Mouse (Mus musculus): ENCODE results near the gene Pacrg.

Pacrg gene

DNA sequence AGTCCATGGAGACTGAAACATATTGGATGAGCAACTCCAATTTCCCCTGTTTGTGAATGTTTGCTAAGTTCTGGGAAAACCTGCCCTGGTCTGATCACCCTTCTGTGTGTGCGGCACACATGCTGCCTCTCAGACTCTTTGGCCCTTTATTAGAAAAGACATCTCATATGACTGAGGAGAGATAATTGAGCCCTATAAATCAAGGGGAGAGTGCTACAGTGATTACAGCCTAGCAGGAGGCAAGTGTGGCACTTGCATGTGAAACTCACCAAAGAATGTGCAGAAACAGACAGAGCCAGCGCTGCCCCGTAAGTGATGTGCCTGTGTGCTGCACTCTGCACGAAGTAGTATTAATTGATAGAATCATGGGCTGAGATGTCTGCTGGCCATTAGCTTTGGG lies 383.7 kb downstream of the Pacrg start:
- in situ Hi-C loops (cut with MboI, MseI): no loop called here

DNA sequence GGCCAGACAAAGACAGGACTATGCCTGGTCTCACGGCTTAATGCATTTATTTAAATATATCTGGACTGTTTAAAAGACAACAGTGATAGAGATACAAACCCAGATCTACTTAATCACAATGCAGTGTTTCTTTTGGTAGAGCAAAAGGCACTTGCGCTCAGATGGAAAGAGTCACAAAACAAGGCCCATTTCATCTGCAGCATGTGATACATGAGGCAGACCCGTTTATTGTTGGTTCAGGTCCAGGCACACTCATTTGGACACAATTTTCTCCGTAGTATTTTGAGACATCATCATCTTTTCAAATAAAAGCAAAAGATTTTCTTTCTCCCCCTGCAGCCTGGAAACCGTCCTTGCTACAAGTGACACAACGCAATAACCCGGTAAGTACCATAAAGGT lies 384.1 kb downstream of the Pacrg start:
- in situ Hi-C loops (cut with MboI, MseI): no loop called here

DNA sequence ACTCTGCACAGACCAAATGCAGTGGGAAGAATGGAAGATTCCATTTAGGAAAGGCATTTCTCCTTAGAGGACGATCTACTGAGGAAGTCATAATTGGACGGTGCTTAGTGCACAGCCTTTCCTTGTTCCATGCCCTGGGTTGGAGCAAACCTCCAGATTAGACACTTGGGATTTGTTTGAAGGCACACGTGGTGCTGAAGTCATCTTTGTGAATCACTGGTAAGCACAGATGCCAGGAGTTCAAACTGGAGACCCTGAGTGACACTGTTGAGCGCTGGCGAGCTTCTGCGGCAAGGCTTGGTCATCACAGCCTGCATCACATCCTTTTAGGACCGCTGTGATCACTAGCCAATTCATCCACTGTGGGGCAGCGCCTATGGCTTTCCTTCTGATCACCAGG lies 385.7 kb downstream of the Pacrg start:
- in situ Hi-C loops (cut with MboI, MseI): no loop called here

DNA sequence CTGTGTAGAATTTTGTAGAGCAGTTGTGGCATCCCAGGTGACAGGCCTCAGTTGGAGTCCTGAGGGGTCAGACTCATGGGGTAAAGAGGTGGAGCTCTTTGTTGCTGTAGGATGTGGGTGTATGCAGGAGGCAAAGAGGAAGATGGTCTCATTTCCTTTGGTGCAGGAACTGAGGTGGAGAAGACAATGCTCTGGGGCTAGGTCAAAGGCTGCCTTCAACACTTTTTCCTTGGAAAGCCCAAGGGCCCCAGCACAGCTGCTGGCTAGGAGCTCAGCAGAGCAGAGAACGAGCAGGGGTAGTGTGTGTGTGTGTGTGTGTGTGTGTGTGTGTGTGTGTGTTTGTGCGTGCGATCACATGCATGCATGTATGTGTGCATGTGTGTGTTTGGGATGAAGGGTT lies 387.3 kb downstream of the Pacrg start:
- in situ Hi-C loops (cut with MboI, MseI): no loop called here

DNA sequence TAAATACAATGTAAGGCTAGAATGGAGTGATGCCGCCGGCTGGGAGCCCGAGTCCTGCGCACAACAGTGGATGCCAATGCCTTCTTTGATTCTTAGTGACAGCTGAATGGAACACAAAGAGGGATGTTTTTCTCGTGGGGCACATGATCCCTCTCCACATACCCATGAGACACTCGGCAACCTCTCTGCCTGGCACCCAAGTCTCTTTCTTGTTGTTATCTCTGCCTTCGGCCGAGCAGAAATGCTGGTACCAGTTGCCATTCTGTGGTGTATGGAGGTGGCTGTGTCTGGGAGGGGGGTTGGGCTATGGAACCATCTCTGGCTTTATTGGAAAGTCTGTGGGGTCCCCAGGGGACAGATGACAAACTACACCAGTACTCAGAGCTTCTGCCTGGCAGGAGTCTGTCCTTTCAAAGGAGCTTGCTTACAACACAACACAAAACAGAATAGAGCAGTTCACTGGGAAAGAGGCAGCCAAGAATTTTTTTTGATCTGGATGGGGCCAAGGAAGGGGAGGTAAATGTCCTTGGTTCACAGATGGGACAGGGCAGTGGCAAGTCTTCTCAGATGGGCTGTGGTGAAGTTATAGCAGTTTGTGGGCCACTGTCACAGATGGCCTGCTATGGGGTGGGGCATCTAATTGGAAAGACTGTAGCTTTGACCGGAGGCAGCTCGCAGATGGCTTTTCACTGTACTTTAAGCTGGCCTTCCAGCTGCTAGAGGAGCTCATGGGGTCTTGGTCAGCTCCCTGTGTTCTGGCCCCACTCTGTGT lies 388.6 kb downstream of the Pacrg start:
- in situ Hi-C loops (cut with MboI, MseI): no loop called here

DNA sequence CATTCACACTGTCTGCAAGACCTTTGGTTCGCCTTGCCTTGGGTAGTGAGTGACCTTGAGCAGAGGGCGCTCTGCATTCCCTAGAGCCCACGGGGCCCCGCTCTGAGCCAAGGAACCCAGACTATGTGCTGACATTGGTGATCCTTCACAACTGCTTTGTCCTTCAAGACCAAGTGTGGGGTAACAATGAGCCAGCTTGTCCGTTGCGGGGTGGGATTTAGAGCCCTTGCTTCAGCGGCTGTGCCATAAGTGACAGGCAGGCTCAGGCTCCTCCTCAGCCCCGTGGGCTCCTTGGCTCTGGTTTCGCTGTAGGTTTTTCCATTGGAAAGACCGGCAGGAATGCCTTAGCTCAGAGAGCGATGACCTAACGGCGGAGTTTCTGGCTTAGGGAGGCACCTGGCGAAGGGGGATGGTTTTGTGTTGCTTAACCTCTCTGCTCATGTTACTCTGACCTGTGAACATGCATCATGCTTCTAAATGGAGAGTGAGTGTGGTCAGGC lies 390.3 kb downstream of the Pacrg start:
- in situ Hi-C loops (cut with MboI, MseI): no loop called here

DNA sequence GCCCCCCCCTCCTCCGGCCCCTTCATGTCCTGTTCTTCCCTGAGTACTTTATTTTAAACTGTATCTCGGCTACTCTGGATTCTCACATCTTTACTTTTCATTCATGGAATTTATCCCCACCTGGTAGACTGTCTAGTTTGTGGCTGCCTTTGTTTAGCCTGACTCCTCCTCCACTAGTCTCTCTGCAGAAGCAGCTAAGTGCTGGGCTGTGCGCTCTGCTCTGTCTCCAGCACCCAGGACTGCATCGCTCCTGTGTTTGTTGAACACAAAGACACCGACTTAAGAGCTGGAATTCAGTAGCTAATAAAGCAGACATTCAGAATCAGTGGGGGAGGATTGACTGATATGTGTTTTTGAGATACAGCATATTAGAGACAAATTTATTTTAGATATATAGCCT lies 391.7 kb downstream of the Pacrg start:
- in situ Hi-C loops (cut with MboI, MseI): no loop called here

DNA sequence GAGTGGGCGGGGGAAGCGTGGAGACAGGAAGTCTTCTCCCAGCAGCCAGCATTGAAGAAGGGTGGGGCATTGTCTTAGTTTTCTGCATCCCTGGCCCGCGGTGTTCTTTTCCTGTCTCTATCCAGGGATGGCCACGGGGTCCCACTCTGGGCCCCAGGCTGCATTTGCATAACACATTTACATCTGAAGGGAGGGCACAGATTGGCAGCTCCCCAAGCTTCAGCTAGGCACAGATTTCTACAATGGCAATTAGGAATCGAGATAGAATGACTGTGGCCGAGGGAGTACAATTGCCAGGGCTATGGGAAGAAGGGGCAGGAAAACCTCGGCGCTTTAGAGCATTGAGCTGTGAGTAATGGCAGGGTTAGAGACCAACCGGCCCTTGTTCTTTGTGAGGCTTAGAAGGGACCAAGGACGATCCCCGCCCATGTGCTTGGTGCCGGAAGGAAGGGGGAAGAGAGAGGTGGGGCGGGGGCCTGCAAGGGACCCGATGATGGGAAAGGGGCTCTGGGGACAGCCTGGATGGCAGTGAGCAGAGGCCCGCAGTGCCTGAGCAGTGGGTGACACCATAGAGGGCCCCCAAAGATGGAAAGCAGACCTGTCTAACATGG lies 398.5 kb downstream of the Pacrg start:
- in situ Hi-C loops (cut with MboI, MseI): no loop called here

DNA sequence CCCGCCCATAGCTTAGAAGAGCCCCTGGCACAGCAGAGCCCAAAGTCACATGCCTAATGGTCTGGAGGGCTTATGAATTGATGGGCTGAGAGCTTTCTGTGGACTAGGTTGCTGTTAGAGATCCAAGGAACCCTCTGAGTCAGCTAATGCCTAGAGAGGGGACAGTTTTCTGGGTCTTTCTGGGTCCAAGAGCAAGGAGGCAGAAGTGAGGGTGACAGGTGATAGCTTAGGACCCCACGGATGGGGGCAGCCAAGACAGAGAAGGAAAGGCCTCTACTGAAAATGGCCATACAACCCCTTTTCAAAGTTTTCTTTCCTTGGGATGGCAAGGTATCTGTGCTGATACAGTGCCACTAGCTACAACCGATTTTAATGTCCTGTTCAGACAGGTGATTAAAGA lies 399.1 kb downstream of the Pacrg start:
- in situ Hi-C loops (cut with MboI, MseI): no loop called here

DNA sequence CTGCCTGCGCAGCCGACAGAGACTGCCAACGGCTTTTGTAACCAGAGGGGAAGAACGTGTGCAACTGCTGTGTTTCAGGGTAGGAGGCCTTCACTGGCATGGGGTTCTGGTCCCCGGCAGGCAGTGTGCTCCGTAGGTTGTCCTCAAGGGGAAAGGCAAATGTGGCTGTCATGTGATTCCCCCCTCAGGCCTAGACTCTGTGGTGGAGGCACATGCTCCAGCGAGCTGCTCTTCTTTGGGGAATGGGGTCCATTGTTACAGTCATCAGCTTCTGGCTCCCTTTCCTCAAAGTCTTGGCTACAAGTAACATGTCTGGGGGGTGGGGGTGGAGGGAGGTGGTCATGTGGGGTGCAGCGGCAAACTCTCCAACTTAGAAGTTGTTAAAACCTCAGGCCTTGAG lies 400.3 kb downstream of the Pacrg start:
- in situ Hi-C loops (cut with MboI, MseI): no loop called here

DNA sequence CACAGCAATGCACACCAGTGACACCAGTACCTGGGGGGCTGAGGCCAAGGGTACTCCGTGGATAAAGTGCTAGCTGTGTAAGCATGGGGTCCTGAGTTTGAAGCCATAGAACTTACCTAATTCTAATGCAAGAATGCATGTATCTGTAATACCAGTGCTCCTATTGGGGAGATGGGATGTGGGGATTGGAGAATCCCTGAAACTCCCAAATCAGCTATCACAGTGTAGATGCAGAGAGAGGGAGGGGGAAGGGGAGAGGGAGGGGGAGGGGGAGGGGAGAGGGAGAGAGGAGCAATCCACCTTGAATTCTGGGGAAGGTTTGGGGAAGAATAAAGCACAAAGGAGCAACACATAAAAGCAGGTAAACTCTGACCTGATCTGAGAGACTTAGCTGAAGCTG lies 405.2 kb downstream of the Pacrg start:
- in situ Hi-C loops (cut with MboI, MseI): no loop called here

DNA sequence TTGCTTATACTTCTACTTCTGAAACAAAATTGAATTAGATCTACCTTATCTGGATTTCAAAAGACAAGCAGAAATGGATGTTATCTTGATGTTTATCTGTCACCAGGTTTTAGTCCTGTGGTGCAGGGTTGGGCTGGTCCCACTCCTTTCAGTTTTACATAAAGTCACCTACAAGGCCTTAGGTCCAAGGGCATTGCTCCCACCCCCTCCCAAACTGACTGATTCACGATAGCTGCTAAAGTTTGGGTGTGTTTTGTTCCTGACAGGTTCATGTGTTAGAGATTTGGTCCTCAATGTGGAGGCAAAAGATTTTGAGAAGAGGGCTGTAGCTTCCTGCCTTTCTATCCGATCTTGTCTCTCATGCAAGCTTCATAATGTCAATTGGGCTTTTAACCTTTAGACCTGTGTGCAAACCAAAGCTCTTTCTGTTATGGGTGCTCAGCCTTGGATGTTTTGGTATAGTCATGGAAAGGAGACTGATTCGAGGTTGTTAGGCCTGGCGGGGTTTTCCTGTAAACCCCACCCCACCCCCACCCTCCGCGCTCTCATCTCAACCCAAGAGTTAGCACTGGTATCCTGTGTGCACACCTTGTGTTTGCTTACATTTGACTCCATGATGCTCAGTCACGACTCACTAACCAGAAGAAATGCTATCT lies 407.5 kb downstream of the Pacrg start:
- in situ Hi-C loops (cut with MboI, MseI): no loop called here

DNA sequence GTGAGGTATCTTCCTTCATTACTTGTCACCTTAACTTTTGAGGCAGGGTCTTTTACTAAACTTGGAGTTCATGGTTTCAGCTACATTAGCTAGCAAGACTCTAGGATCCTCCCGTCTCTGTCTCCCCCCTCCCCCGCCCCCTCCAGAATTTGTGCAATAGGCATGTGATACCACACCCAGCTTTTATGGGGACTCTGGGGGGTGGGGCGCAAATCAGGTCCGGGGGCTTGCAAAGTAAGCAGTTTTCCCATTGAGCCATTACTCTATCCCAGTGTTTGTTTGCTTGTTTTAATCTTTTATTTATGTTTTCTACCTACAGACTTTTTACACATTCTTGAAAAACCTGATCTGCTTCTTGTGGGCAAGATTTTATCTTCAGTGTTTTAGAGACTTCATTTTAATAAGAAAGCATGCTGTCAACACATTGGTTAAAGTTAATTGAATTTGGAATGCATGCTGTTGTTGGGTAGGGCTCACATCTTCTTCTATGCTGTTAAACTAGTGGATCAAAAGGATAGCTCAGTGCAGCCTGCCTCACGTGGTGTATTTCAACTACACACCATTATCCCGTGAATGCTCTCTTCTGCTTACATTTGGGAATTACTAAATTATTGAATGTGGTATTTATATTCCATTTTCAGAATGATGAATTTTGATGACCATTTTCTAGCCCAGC lies 408.1 kb downstream of the Pacrg start:
- in situ Hi-C loops (cut with MboI, MseI): no loop called here

DNA sequence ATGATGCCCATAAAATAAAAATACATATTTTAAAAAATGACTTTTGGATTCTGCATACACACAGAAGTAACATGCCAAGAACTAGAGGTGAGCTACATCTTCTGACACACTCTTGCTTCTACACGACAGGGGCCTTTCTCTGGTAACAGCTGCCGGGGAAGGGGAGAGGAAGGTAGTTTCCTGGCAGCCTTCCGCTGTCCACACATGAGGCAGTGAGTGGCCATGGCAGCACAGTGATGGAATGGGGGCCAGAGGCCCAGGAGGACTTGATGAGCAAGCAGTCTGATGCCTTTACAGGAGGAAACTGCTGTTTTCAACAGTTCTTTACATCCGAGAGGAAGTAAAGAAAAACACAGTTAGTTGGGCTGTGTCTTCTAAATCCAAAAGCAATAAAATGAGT lies 409.3 kb downstream of the Pacrg start:
- in situ Hi-C loops (cut with MboI, MseI): no loop called here

DNA sequence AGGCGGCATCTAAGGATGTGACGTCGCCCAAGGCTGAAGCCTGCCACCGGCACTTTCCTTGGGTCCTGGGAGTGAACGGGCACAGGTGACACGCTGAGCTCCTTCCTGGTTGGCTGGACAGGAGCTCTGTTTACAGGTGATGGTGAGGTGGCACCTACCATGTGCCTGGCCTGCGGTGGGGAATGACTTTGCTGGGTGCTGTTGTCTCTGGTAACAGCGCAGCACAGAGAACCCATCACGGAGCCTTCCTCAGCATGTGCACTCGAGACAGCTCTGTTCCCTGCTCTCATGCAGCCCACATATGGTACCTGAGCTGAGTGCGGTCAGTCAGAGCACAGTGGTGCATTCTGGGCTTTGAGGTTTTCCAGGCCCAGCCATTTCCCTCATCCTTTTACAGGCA lies 410.7 kb downstream of the Pacrg start:
- in situ Hi-C loops (cut with MboI, MseI): no loop called here

DNA sequence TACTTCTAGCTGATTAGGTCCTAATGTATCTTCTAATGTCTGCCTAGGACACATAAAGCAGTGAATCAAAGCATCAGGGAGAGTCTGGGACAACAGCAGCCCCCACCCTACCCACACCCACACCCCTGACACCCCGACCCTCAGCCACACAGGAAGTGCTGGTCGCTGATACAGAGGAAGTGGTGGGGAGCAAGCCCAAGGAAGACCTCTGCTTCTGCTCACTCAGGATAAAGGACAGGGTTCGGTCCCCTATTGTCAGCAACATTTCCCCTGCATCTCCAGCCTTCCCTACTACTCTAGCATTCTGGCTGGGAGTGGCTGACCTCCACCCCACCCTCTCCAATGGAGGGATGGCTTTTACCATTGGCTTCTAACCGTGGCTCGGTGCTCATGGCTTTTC lies 414.8 kb downstream of the Pacrg start:
- in situ Hi-C loops (cut with MboI, MseI): no loop called here

DNA sequence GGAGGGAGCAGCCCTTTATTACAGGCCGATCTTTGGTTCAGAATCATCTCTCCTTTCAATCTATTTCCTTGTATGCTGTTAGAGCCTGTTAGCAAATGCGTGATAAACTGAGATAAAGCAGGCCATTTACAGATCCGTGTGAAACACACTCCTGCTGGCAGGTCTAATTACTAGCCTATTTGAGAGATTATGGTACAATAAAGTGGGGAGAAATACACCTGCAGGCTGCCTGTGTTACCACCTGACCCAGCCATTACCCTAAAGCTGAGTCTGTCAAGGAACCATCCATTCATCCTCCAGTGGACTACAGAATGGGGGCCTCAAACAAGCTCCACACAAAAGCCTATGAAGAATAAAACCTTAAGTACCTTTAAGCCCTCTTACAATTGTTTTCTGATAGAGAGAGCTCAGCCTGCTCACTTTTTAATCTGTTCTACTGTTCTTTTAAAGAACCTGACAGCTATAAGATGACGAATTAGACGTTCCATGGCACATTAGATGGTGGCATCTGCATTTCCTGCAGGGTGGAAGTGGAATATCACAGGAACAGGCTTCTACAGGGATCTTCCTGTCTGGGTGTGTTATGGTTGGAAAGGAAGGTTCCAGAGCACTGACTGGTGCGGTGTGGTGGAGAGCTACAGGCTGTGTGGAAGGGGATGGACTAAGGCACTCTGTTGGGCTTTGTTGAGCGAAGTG lies 422.4 kb downstream of the Pacrg start:
- in situ Hi-C loops (cut with MboI, MseI): no loop called here

DNA sequence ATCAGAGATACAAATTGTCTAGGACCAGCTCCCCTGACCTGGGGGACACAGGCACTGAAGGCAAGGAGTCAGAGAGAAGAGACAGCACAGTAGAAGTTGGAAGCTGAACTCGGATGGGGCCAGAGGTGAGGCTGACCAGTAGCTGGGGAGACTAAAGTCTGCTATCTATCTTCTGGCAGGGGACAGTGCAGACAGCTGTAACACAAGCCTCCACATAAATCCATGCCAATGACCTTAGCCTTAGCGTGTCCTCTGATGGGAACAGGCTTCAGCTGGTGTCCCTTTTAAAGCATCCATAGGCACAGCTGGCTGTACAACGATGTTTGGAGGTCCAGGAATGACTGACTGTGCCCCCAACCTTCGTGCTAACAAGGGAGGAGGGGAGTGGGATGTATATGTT lies 423.1 kb downstream of the Pacrg start:
- in situ Hi-C loops (cut with MboI, MseI): no loop called here

DNA sequence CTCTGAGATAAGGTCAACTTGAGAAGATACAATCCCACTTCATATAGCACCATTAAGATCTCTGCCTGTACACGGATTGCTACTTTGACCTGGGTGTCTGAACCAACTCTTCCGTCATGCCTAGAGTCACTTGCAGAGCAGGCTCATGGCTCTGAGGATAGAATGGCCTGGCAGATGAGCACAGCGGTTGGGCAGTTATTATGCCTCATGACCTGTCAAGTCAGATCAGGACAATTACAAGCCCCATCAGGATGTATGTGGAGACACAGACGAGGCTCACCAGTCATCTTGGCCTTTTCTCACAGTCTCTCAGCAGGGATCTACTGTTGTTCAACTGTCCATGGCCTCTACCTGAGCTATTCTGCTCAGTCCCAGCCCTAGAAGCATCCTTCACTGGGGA lies 424.0 kb downstream of the Pacrg start:
- in situ Hi-C loops (cut with MboI, MseI): no loop called here

DNA sequence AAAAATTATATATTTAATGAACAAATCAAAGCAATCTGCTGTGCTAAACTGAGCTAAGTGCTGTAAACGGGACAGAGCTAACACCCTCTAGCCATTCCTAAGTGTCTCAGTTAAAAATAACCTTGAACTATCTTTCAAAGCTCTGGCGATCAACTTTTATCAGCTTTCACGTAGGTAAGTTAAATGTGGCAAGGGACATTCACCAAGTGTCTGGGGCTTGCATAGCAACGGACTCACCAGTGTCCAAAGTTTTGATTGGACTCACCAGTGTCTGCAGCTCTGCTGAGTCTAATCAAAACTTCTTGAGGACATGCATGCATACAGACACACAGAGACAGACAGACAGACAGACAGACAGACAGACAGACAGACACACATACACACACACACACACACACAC lies 425.7 kb downstream of the Pacrg start:
- in situ Hi-C loops (cut with MboI, MseI): no loop called here

DNA sequence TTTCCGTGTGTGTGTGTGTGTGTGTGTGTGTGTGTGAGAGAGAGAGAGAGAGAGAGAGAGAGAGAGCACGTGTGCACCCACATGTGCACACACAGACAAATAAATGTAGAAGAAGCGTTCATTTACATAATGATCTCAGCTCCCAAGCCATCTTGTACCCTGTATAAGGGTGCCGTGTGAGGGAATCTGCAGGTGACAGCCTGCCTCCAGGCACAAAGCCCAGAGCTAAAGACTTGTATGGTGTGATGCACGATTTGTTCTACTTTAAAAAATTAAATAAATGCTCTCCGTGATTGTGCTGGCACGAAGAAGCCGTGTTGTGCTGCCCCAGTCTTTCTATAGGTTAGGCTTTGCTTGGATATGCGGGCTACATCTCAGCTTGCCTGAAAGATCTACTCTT lies 426.2 kb downstream of the Pacrg start:
- in situ Hi-C loops (cut with MboI, MseI): no loop called here

All from regulatory T cell (primary cell).